22 mouse cellular contexts compared by ENCODE assay signal in genomic region chr11:53245561-53245960, GRCm38 (mm10).
"Had no signal": no experiment of that assay in that cellular context is flagged by ENCODE, and none has a peak within 500 bp of the region (broad histone marks: within the 10 kb centered on the region; RNA-seq: fewer than 3 reads in every experiment).

No protein-coding gene starts in this region.

- DNase-seq: gastrocnemius, postnatal 25 days; heart, adult 18-20 months; heart, postnatal 14 days; heart, postnatal 36 days; kidney, adult 11 months; kidney, adult 2 months; kidney, adult 9 months; kidney, postnatal 14 days; kidney, postnatal 36 days; layer of hippocampus, adult 9-11 months; layer of hippocampus, postnatal 36 days; left cerebral cortex, postnatal 4 days had no signal

- ATAC-seq: hindbrain, postnatal 0 days; intestine, embryonic 16.5 days; liver, embryonic 12.5 days had no signal

- H3K4me1 ChIP-seq: kidney, embryonic 15.5 days had no signal

- H3K36me3 ChIP-seq: heart, embryonic 13.5 days; heart, embryonic 15.5 days; hindbrain, embryonic 13.5 days; hindbrain, embryonic 15.5 days; kidney, embryonic 15.5 days; limb, embryonic 13.5 days; limb, embryonic 15.5 days; liver, embryonic 12.5 days had no signal

- H3K27me3 ChIP-seq: heart, embryonic 13.5 days; heart, embryonic 15.5 days; hindbrain, embryonic 13.5 days; hindbrain, embryonic 15.5 days; kidney, embryonic 15.5 days; limb, embryonic 13.5 days; limb, embryonic 15.5 days; liver, embryonic 12.5 days had no signal

- H3K9me3 ChIP-seq: heart, embryonic 13.5 days; heart, embryonic 15.5 days; hindbrain, embryonic 13.5 days; hindbrain, embryonic 15.5 days; kidney, embryonic 15.5 days; limb, embryonic 13.5 days; limb, embryonic 15.5 days had no signal

- H3K4me3 ChIP-seq: heart, embryonic 13.5 days; heart, embryonic 15.5 days; hindbrain, embryonic 13.5 days; hindbrain, embryonic 15.5 days; kidney, embryonic 15.5 days; limb, embryonic 13.5 days; limb, embryonic 15.5 days; liver, embryonic 12.5 days had no signal
